Mouse (Mus musculus) MEL (cell line): ENCODE measurements around the gene Pld4.

ENCODE experiments used
- EP300 ChIP-seq, 2 experiments: IDR thresholded peaks; 2 replicates each; pipeline ENCODE4 v1.6.1; 2011; ENCODE audit warnings: improper control_type of control experiment in 2 of 2, low read length in 2 of 2, low read depth in 1 of 2, mild to moderate bottlenecking in 1 of 2
- POLR2A ChIP-seq, 2 experiments: IDR thresholded peaks; 2 replicates each; pipeline ENCODE4 v1.6.1; 2011 to 2012; ENCODE audit warnings: low read length in 2 of 2, mild to moderate bottlenecking in 2 of 2, control low read depth in 1 of 2, improper control_type of control experiment in 1 of 2, low read depth in 1 of 2, moderate library complexity in 1 of 2; ENCODE audit not compliant: control insufficient read depth in 1 of 2, insufficient read depth in 1 of 2, poor library complexity in 1 of 2
- USF1 ChIP-seq: IDR thresholded peaks from 2 replicates; pipeline ENCODE4 v1.6.1; 2014; ENCODE audit warnings: low read depth, mild to moderate bottlenecking, inconsistent platforms, low read length, improper control_type of control experiment, moderate library complexity

GRCm38 (mm10) chr12:112800476-112800875 lies 40.0 kb downstream of the Pld4 start:
- no peak for TF ChIP-seq POLR2A (IDR thresholded peaks at IDR 0.05; ENCODE audit: control insufficient read depth in 1 of 2, insufficient read depth in 1 of 2, low read depth in 1 of 2, low read length in 2 of 2, poor library complexity in 1 of 2)
- TF ChIP-seq EP300 (IDR thresholded peaks at IDR 0.05; ENCODE audit: low read depth in 1 of 2, low read length in 2 of 2), result no peak
- no peak for TF ChIP-seq USF1
